Mouse (Mus musculus) left cerebral cortex, postnatal 14 days (tissue): Measurements from ENCODE around the gene Adam26a. TPM values are rescaled to one million over a fixed set of nuclear protein-coding genes. Genes with fewer than 3 reads are reported as not detected.
"Not testable (repeated sequence)": the region's sequence is repeated elsewhere in the genome, so short reads cannot be mapped to it uniquely, and the experiment has no call there.

Source experiments
- DNase-seq, 2 experiments: peaks; one replicate each; pipeline ENCODE4 v3.0.0; 2021 to 2022; ENCODE audit warnings: low spot score in 2 of 2, mixed read lengths in 1 of 2
- intact Hi-C: fragments of 180-260 bp; cut with DNase I; formaldehyde crosslinking; loops from one replicate; pipeline ENCODE4 v1.15.1; 2025
- long read RNA-seq, 2 experiments: library from polyadenylated mRNA; stranded (forward); transcript quantifications; one replicate each; pipeline ENCODE4 v2.0.0; 2021
- total RNA-seq, 2 experiments: library from RNA; stranded (reverse); gene quantifications; 2 replicates each; pipeline ENCODE4 v1.2.3; 2021

The Adam26a gene
- not detected for total RNA-seq
- long read RNA-seq, experiment 1: 0 reads
- long read RNA-seq, experiment 2: 0 reads

DNA sequence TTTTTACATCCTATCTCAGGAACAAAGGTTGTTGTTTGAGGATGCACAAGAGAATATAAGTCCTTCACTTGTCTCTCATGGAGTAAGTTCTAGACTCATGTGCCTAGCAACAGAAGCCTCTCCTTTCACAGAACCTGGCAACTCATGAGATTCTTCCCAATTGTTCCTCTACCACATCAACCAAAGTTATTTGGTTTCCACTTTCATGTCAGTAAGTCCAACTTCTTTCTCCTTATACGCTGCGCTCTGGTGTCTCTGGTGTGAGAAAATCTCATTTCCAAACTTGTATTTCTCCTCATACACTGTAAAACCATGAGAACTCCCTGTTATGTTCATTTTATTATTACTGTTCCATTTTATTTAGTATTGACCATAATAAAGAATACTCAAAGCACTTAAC, at the start of gene Adam26a:
Gene Adam26a, minus strand, starts transcription at position 101 of the 400 bp plus-strand sequence.
- DNase-seq, intact Hi-C loops: not testable (repeated sequence)

DNA sequence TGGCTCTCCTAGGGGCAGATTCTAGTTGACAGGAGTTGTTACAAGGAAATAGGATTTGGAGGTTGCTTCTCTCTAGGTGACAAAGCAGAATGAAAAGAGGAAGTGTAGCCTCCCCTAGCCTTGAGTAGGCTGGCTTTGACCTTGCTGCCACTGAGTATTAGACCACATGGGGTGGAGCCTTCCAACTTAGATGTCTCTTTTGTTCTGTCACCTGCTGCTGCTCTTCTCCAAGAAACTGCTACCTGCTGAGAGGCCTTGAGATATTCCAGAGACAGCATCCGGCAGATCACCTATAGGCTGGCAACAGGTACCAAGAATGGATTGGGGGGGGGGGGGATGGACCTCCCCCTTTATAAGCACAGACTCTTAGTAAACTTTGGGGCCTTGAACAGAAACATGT, 39.5 kb upstream of the Adam26a start:
- no peak for DNase-seq
- intact Hi-C loops: no loop called here

DNA sequence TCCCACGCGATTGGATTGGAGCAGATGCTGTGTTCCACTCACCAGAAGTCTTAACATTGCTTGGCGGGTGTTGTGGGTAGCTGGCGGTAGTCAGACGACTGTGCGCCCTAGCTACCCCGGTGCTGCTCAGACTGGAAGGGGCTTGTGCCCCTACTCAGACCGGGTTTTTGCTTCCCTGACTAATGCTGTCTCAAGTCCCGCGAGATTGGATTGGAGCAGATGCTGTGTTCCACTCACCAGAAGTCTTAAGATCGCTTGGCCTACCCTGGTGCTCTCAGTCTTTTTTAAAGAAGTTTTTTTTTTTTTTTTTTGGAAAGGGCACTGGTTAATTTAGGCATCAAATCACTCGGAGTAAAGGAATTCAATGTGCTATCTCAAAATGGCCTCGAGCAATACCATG, 27.1 kb upstream of the Adam26a start:
- intact Hi-C loops: not testable (repeated sequence)

GRCm38 (mm10) chr8:43603166-43603565, 26.7 kb upstream of the Adam26a start:
- intact Hi-C loops, DNase-seq: not testable (repeated sequence)

More for the DNA sequence above, 27.1 kb upstream of the Adam26a start:
- not testable (repeated sequence) for DNase-seq

DNA sequence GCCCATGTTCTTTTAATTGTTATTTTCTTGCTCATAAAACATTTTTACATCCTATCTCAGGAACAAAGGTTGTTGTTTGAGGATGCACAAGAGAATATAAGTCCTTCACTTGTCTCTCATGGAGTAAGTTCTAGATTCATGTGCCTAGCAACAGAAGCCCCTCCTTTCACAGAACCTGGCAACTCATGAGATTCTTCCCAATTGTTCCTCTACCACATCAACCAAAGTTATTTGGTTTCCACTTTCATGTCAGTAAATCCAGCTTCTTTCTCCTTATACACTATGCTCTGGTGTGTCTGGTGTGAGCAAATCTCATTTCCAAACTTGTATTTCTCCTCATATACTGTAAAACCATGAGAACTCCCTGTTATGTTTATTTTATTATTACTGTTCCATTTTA, 48.5 kb downstream of the Adam26a start, which contains the start of gene Adam26b:
Gene Adam26b, minus strand, starts transcription at position 101 of the 400 bp plus-strand sequence.
- intact Hi-C loops, DNase-seq: not testable (repeated sequence)

Other genes with a start within 250 kb of the Adam26a start
- gene Adam26b, start 48.6 kb downstream of the Adam26a start, total RNA-seq: not detected
- not detected for gene Gm5346, start 50.6 kb upstream of the Adam26a start, total RNA-seq
- not detected for gene Adam34, start 133.3 kb upstream of the Adam26a start, total RNA-seq